Mouse (Mus musculus): ENCODE data around the gene Als2cr12.
"Not testable (repeated sequence)": the region's sequence is repeated elsewhere in the genome, so short reads cannot be mapped to it uniquely, and the experiment has no call there.

Gene Als2cr12

GRCm38 (mm10) chr1:58695810-58696209, at the start of gene Als2cr12:
TSS of gene Als2cr12 (minus strand) at chr1:58695989.
- not testable (repeated sequence) for DNase-seq

DNA sequence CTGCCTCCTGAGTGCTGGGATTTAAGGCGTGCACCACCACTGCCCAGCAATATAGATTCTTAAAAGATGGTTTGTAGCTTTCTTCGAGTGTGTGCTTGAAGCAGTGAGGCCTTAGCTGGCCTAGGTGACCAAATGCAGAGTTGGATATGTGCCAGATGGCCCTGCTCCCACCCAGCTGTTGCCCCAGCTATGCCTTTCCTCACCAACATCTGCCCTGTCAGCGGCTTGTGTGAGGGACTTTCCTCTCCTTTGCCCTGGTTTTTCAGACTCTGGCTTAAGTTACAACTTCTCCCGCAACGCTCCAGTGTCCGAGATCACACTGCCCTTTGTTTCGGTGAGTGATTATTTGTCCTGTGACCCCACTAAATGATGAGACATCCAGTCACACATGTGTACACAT, 48.9 kb upstream of the Als2cr12 start:
- DNase-seq: peak; percentile 81

GRCm38 (mm10) chr1:58743252-58743651, 47.5 kb upstream of the Als2cr12 start:
- no peak for DNase-seq

DNA sequence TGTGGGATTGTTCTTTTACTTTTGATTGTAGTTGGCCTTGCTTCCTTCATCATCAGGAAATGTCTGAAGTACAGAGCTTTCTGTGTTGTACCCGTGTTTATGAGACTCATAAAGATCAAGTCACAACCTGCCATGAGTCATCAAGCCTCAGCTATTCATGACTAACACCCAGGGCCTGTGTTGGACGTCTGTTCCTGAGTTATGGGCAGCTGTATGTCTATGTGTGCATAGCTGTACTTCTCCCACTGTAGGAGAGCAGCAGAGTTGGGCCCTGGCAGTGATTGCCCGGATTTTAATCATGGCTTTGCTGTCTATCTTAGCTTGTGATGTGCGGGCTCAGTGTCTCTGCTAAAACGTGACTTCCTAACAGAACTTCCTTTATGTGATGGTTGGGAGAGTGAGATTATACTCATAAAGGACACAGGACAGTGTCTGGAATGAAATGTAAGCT, 46.8 kb upstream of the Als2cr12 start:
- no peak for DNase-seq

DNA sequence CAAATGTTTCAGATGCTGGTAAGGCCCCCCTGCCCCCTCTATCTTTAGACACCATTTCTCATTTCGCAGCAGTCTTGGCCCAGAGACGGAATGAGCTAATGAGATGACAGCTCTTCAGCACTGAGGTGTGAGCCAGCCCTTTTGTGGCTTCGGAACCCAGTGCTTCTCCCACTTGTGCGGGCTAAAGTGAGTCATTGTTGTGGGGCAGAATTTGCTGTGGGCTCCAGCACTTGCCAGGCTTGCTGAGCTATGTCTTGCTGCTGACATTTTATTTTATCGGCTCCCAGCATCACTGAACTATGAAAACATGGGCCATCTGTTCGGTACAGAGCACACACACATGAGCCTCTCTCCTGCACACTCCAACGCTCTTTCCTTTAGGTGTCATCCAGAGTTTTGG, 43.7 kb upstream of the Als2cr12 start:
- no peak for DNase-seq

DNA sequence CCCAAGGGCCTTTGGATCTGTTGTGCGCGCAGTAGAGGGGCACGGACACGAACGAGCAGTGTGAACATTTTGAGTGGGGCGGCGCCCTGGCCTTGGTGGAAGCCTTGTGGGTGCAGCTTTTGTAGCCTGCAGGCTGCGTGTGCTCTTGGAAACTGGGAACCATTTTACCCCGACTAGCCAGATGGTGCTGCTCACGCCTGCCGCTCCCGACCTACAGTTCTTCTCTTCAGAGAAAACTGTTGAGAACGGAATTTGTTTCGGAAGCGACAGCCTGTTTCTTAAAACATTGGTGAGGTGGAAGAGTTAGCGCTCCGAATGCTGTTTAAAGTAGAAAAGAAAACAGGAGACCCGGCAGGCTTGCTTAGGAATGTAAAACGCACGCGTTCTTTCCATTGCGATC, 41.2 kb upstream of the Als2cr12 start:
- no peak for DNase-seq

GRCm38 (mm10) chr1:58735962-58736361, 40.2 kb upstream of the Als2cr12 start:
- DNase-seq: no peak

GRCm38 (mm10) chr1:58734043-58734920, 38.5 kb upstream of the Als2cr12 start:
- DNase-seq: no peak

DNA sequence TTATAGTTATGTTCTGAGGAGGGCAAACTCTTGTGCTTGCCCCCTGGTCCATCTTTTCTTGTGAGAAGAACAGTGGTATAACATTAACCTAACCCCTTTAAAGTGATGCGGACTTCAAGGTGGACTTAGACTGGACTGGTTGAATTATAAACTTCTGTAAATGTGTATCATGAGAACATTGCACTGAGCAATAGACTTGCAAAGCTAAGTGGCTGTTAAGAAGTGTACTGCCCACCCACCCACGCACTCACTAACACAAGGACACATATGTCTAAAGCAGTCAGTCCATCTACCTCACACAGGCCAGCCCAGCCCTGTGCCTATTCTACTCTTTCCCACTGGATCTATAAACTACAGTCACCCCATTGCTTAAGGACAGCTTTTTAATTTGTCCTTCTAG, 37.8 kb upstream of the Als2cr12 start:
- DNase-seq: peak; percentile 47

- no peak for DNase-seq
Observed at GRCm38 (mm10) chr1:58728590-58728868, 32.7 kb upstream of the Als2cr12 start.

DNA sequence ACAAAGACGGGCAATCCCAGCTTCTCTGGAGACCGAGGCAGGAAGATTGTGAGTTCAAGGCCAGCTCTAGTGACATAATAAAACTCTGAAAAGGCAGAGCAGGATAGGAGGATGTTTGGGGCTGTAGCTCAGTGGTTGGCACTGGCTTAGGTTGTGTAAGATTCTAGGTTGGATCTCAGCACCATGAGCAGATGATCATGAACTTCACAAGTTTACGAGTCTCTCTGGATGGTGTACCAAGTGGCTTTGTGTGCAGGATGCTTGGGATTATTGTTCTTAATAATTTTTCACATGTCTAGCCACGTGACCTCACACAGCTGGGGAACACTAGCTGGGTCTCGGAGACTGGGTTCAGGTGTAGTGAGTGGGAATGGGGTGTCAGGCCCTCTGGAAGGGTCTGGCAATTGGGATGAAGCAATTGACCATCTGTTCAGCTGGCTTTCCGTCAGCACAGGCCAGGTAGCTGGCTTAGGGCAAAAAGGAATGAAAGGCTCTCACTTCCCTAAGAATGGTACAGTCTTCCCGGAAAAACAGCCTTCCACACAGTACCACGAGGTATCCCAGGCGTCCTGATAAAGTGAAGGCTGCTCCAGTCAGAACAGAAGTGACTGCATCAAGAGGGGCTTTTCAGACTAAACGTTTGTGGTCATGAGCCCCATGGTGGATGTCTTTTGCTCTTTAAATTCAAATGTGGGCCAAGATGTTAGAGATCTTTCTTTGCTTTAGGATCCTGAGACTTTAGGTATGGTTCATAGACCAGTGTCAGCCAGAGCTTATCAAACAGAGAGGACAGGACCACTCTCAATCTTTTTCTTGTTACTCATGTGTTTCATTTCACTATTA, 32.2 kb upstream of the Als2cr12 start:
- DNase-seq: no peak

GRCm38 (mm10) chr1:58727019-58727746, 31.4 kb upstream of the Als2cr12 start:
- DNase-seq: no peak

GRCm38 (mm10) chr1:58725767-58726166, 30.0 kb upstream of the Als2cr12 start:
- DNase-seq: peak; percentile 77

DNA sequence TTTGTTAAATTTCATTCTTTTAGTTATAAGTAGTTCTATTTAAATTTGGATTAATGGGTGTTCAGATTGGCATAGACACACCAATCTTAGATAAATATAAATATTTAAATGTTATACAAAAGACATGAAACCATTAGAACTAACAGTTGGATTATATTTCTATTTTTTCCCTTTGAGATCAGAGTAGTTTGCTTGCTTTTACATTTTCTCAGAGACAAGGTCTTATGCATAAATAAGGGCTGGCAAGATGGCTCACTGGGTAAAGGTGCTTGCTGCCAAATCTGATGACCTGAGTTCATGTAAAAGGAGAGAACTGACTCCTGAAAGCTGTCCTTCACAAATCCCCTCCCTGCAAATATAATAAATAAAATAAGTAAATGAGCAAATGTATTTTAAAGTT, 29.3 kb upstream of the Als2cr12 start:
- DNase-seq: no peak

DNA sequence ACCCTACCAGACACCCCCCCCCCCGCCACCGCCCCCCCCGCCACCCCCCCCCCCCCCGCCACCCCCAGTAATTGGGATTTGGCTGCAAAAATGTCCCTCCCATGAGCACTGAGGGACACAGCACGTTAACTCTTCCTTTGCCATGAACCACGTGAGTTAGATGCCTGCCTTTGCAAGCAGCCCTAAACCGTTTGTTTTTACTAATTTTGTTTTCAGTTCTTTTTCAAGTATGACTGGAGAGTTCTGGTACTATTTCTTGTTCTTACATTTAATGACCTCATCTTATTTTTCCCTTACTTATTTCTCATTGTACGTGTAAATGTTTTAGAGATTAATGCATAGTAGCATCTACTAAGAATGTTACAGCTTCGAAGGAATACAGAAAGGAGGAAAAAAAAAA, 28.7 kb upstream of the Als2cr12 start:
- DNase-seq: no peak

- no peak for DNase-seq
Observed at GRCm38 (mm10) chr1:58723809-58724405, 28.1 kb upstream of the Als2cr12 start.

DNA sequence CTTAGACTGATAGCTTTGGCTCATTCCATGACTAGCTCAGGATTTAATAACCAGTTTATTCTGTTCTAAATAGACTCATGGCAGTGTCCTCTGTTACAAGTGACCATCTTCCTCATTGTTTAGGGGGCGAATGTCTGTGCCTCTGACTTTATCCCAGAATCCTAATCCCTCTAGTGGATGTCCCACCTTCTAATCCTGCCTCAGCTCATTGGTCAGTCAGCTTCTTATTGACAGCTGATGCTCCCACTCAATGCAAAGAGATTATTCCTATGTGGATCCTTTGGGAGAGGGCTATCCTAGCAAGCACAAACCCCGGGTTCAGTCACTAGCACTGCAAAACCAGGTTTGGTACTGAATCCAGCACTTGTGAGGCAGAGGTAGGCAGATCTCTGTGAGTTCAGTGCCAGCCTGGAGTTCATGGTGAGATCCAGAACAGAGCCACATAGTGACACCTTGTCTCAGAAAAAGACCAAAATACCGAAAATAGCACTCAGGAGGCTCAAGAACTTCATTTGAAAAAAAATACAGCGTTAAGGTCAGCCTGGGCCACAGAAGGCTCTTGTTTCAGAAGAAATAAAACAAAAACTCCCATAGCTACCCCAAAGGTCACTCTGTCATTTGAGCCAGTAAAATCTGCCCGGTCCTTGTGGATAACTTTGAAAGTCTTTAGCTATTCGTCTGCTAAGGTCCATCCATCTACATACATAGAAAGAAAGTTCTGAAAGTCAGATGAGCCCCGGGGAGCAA, 27.4 kb upstream of the Als2cr12 start:
- no peak for DNase-seq

DNA sequence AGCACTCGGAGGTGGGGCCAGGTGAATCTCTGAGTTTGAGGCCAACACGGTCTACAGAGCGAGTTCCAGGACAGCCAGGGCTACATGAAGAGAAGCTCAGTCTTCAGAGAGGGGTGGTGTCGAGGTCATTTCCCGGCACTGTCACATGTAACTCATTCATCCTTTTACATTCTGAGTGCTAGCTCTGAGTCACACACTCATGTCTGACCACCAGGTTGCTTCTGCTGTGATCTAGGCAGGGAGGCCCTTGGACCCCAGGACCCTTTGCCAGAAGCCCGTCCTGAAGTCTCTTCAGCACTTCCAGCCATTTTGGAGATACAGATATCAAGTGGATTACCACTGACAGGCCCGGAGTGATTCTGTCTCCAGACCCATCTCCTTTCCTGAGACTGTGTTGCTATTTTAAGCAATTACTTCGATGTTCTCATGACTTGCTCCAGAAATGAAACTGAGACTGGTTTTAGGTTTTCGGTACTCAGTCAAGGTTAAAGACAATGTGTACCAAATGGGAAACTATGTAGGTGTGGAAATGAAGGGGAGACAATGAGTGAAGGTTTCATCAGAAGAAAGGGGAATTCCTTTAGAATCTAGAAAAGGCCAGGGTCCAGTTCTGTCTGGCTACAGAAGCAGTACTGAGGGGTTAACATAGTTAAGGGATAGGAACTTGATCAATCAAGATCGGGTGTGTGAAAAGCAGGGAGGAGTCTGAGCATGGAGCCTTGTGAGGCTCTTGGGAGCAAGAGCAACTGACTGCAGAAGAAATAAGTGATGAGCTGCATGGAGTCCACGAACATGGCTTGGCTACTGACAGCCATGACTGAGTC, 26.5 kb upstream of the Als2cr12 start:
- DNase-seq: no peak

GRCm38 (mm10) chr1:58720988-58721387, 25.2 kb upstream of the Als2cr12 start:
- no peak for DNase-seq

DNA sequence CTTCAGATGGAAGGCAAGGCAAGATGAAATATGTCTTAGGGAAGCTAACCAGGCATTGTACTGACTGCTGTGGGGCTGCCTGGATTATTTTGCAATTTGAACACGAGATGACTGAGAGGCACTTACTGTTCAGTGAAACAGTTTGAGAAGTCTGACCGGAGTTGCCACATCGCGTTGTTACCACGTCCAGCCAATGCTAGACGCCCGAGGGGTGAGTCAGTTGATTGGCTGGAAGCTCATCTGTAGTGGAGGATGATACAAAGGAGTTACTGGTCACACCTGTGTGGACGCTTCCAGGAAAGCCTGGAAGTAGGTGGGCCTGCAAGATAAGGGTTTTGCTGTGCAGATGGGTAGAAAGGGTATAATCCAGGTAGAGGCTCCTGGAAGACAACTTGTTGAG, 24.3 kb upstream of the Als2cr12 start:
- no peak for DNase-seq

GRCm38 (mm10) chr1:58719356-58719945, 23.7 kb upstream of the Als2cr12 start:
- no peak for DNase-seq
